Mouse (Mus musculus): ENCODE measurements around the gene Mmd2.

GRCm38 (mm10) chr5:142616326-142616725 lies 7.7 kb upstream of the Mmd2 start:
- TF ChIP-seq CTCF (IDR thresholded peaks at IDR 0.05; ENCODE audit: extremely low read depth, insufficient read depth, insufficient read length, insufficient replicate concordance) = no peak
- no peak for TF ChIP-seq POLR2A (IDR thresholded peaks at IDR 0.05; ENCODE audit: low read depth, low read length)
